Mouse (Mus musculus): ENCODE data around the gene Ctsll3. TPM values are rescaled to one million over a fixed set of nuclear protein-coding genes. Genes with fewer than 3 reads are reported as not detected.

Ctsll3 gene
- polyA plus RNA-seq (2012; rRNA removed) = not detected in 2 replicates

GRCm38 (mm10) chr13:60802749-60803148 lies at the start of gene Ctsll3:
Gene Ctsll3, minus strand, starts transcription at chr13:60802849.

GRCm38 (mm10) chr13:60786264-60786663 lies 16.4 kb downstream of the Ctsll3 start, which contains the start of gene BC051665:
Gene BC051665, minus strand, starts transcription at chr13:60786364.

Other genes with a start within 250 kb of the Ctsll3 start
- gene Dapk1, start 200.9 kb downstream of the Ctsll3 start, polyA plus RNA-seq (2012; rRNA removed) = 78.5 and 89.5 TPM in 2 replicates
- not detected in 2 replicates for gene BC051665, start 16.5 kb downstream of the Ctsll3 start, polyA plus RNA-seq (2012; rRNA removed)
- gene 4930486L24Rik, start 61.6 kb upstream of the Ctsll3 start, polyA plus RNA-seq (2012; rRNA removed) = 0.05 TPM in 2 replicates
- 0.11 and 0.18 TPM in 2 replicates for gene Gm49392, start 94.0 kb upstream of the Ctsll3 start, polyA plus RNA-seq (2012; rRNA removed)
- 1.7 and 2.5 TPM in 2 replicates for gene Ctla2b, start 94.6 kb upstream of the Ctsll3 start, polyA plus RNA-seq (2012; rRNA removed)
- gene Tpbpb, start 102.0 kb upstream of the Ctsll3 start, polyA plus RNA-seq (2012; rRNA removed) = not detected in 2 replicates
- not detected in 2 replicates for gene Gm49393, start 132.7 kb upstream of the Ctsll3 start, polyA plus RNA-seq (2012; rRNA removed)
- gene Gm49391, start 133.7 kb upstream of the Ctsll3 start, polyA plus RNA-seq (2012; rRNA removed) = 2.3 and 2.8 TPM in 2 replicates
- gene Ctla2a, start 133.8 kb upstream of the Ctsll3 start, polyA plus RNA-seq (2012; rRNA removed) = 9.1 and 11.9 TPM in 2 replicates
- gene Tpbpa, start 139.1 kb upstream of the Ctsll3 start, polyA plus RNA-seq (2012; rRNA removed) = 0.06 TPM in 1 of 2 replicates, not detected in the other
- not detected in 2 replicates for gene Ctsj, start 203.1 kb upstream of the Ctsll3 start, polyA plus RNA-seq (2012; rRNA removed)
- not detected in 2 replicates for gene Ctsq, start 237.8 kb upstream of the Ctsll3 start, polyA plus RNA-seq (2012; rRNA removed)